Mouse (Mus musculus) olfactory bulb, adult 2 months (tissue): ENCODE measurements around the gene Sos1.

Experiments
- CTCF ChIP-seq: fragments of 200-500 bp; IDR thresholded peaks from 2 replicates; pipeline ENCODE4 v1.5.1; 2012; ENCODE audit warnings: low read depth, mild to moderate bottlenecking, low read length, moderate library complexity; ENCODE audit not compliant: insufficient read depth
- POLR2A ChIP-seq: fragments of 200-500 bp; IDR thresholded peaks from 2 replicates; pipeline ENCODE4 v1.6.1; 2012; ENCODE audit warnings: mild to moderate bottlenecking, low read depth, low read length, moderate library complexity; ENCODE audit not compliant: insufficient read depth

DNA sequence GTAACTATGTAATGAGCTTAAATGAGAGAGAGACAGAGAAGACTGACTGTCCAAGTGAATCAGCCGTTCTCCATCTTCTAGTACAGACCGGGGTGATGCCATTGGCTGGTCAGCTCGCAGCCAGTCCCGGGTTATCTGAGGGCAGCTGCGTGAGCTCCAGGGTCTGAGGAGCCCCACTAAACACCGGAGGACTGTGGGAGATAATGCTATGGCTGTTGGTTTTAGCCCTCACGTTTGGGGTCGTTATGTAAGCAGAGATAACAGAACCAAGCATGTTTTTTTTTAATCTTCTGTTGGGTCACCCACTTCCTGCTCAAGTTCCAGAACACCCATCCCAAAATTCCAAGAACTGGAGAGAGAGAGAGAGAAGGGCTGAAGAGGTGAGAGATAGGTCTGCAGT lies 33.5 kb upstream of the Sos1 start:
- TF ChIP-seq POLR2A (no peak), CTCF (no peak)
